Mouse (Mus musculus) heart, embryonic 10.5 days (tissue): Measurements from ENCODE around the gene Chd2. TPM values are rescaled to one million over a fixed set of nuclear protein-coding genes. Genes with fewer than 3 reads are reported as not detected.
A peak's percentile ranks its signal among the peaks of the same experiment; 100 is the strongest.

Experiments used
- DNase-seq: peaks from one replicate; pipeline ENCODE4 v3.0.0-alpha.2; 2017; ENCODE audit warnings: low spot score
- H3K27ac ChIP-seq: fragments of 300-500 bp; sonication (generic); 2 replicates; pipeline ENCODE4 v1.5.1; 2016; ENCODE audit warnings: mild to moderate bottlenecking
- H3K27me3 ChIP-seq: fragments of 300-500 bp; sonication (generic); 2 replicates; pipeline ENCODE4 v1.6.1; 2016; ENCODE audit warnings: mild to moderate bottlenecking; ENCODE audit not compliant: poor library complexity, insufficient read depth, severe bottlenecking
- H3K36me3 ChIP-seq: fragments of 300-500 bp; sonication (generic); 2 replicates; pipeline ENCODE4 v1.6.1; 2016; ENCODE audit warnings: mild to moderate bottlenecking, moderate library complexity
- H3K4me1 ChIP-seq: fragments of 300-500 bp; sonication (generic); 2 replicates; pipeline ENCODE4 v1.6.1; 2016; ENCODE audit warnings: mild to moderate bottlenecking
- H3K4me3 ChIP-seq: fragments of 300-500 bp; sonication (generic); 2 replicates; pipeline ENCODE4 v1.5.1; 2016; ENCODE audit warnings: mild to moderate bottlenecking, moderate library complexity
- H3K9me3 ChIP-seq: fragments of 300-500 bp; sonication (generic); 2 replicates; pipeline ENCODE4 v1.6.1; 2016; ENCODE audit warnings: mild to moderate bottlenecking, moderate library complexity
- WGBS: fragments of 180-500 bp; shearing (Covaris S2); methylation state at CpG from one replicate; pipeline ENCODE4 v1.1.7; 2016; 5-methylcytosine and 5-hydroxymethylcytosine counted together
- polyA plus RNA-seq: library from polyadenylated mRNA; unstranded; fragments of >200 nt; fragmentation: Nextera tagmentation; extraction: Ambion mirVana; gene quantifications from 2 replicates; pipeline ENCODE4 v1.2.1, GENCODE M21; 2016

Chd2 gene
- polyA plus RNA-seq, 1 experiment from 2014 or later = 43.6 TPM

GRCm38 (mm10) chr7:73393307-73394012, 148.2 kb downstream of the Chd2 start:
- no peak overlapping the region for H3K27ac ChIP-seq

GRCm38 (mm10) chr7:73392359-73392758, 149.3 kb downstream of the Chd2 start:
- WGBS = 0% methylated on average over 9 of the region's 9 CpGs
- no peak for DNase-seq
- Histone ChIP-seq H3K27me3 (peaks cover 52% of the 10 kb centered on the region), H3K4me1 (peaks cover 18% of the 10 kb centered on the region), H3K9me3 (no peaks in the 10 kb centered on the region; the same call in 1 of the 2 replicates), H3K4me3 (peak overlapping the region; percentile 66), H3K36me3 (no peaks in the 10 kb centered on the region), H3K27ac (peak overlapping the region; percentile 83)

More at GRCm38 (mm10) chr7:73393307-73394012, 148.2 kb downstream of the Chd2 start:
- Histone ChIP-seq H3K4me3 (peak overlapping the region; percentile 66), H3K9me3 (no peaks in the 10 kb centered on the region; the same call in 1 of the 2 replicates), H3K27me3 (peaks cover 57% of the 10 kb centered on the region), H3K4me1 (peaks cover 26% of the 10 kb centered on the region), H3K36me3 (no peaks in the 10 kb centered on the region)
- no peak for DNase-seq
- WGBS = 46% methylated on average over 9 of the region's 9 CpGs

- peaks cover 18% of the 10 kb centered on the region for H3K4me1 ChIP-seq
Measured at GRCm38 (mm10) chr7:73391518-73392321, 149.9 kb downstream of the Chd2 start.

GRCm38 (mm10) chr7:73391002-73391517, 150.6 kb downstream of the Chd2 start:
- under 1% methylated on average over 30 of the region's 42 CpGs for WGBS
- DNase-seq = peak; percentile 84
- H3K4me3 ChIP-seq = peak overlapping the region; percentile 66
- peaks cover 41% of the 10 kb centered on the region for H3K27me3 ChIP-seq
- H3K4me1 ChIP-seq = peaks cover 18% of the 10 kb centered on the region
- H3K27ac ChIP-seq = peak overlapping the region; percentile 83
- H3K9me3 ChIP-seq = no peaks in the 10 kb centered on the region; the same call in 1 of the 2 replicates
- H3K36me3 ChIP-seq = no peaks in the 10 kb centered on the region

More at GRCm38 (mm10) chr7:73391518-73392321, 149.9 kb downstream of the Chd2 start:
- WGBS = under 1% methylated on average over 39 of the region's 39 CpGs
- Histone ChIP-seq H3K27ac (peak overlapping the region; percentile 83), H3K4me3 (peak overlapping the region; percentile 66), H3K36me3 (no peaks in the 10 kb centered on the region), H3K27me3 (peaks cover 48% of the 10 kb centered on the region), H3K9me3 (no peaks in the 10 kb centered on the region; the same call in 1 of the 2 replicates)
- peak; percentile 77 for DNase-seq

- peak overlapping the region; percentile 83; the same call in 1 of the 2 replicates for H3K27ac ChIP-seq
- H3K27me3 ChIP-seq = peaks cover 36% of the 10 kb centered on the region
- no peaks in the 10 kb centered on the region; the same call in 1 of the 2 replicates for H3K9me3 ChIP-seq
- peaks cover 18% of the 10 kb centered on the region for H3K4me1 ChIP-seq
- peak overlapping the region; percentile 66 for H3K4me3 ChIP-seq
- under 1% methylated on average over 18 of the region's 18 CpGs for WGBS
- DNase-seq = no peak
- no peaks in the 10 kb centered on the region for H3K36me3 ChIP-seq
Measured at GRCm38 (mm10) chr7:73390426-73391001, 151.1 kb downstream of the Chd2 start.

GRCm38 (mm10) chr7:73389871-73390294, 151.7 kb downstream of the Chd2 start:
- H3K27me3 ChIP-seq = peaks cover 40% of the 10 kb centered on the region
- peak overlapping the region; percentile 83; the same call in 1 of the 2 replicates for H3K27ac ChIP-seq
- H3K4me1 ChIP-seq = peaks cover 18% of the 10 kb centered on the region
- H3K36me3 ChIP-seq = no peaks in the 10 kb centered on the region
- DNase-seq = no peak
- WGBS = under 1% methylated on average over 15 of the region's 15 CpGs
- peak overlapping the region; percentile 66 for H3K4me3 ChIP-seq
- no peaks in the 10 kb centered on the region; the same call in 1 of the 2 replicates for H3K9me3 ChIP-seq

- Histone ChIP-seq H3K4me3 (peak overlapping the region; percentile 66), H3K27ac (no peak overlapping the region), H3K9me3 (no peaks in the 10 kb centered on the region), H3K27me3 (peaks cover 41% of the 10 kb centered on the region), H3K36me3 (no peaks in the 10 kb centered on the region), H3K4me1 (peaks cover 18% of the 10 kb centered on the region)
- 6% methylated on average over 9 of the region's 9 CpGs for WGBS
- no peak for DNase-seq
Measured at GRCm38 (mm10) chr7:73389419-73389818, 152.2 kb downstream of the Chd2 start.

GRCm38 (mm10) chr7:73388866-73389265, 152.8 kb downstream of the Chd2 start:
- Histone ChIP-seq H3K36me3 (no peaks in the 10 kb centered on the region), H3K9me3 (no peaks in the 10 kb centered on the region), H3K4me1 (peaks cover 18% of the 10 kb centered on the region), H3K27ac (no peak overlapping the region), H3K4me3 (no peak overlapping the region), H3K27me3 (peaks cover 43% of the 10 kb centered on the region)
- DNase-seq = no peak
- 71% methylated on average over 2 of the region's 2 CpGs for WGBS

GRCm38 (mm10) chr7:73382843-73383242, 158.8 kb downstream of the Chd2 start:
- Histone ChIP-seq H3K9me3 (no peaks in the 10 kb centered on the region), H3K4me3 (no peak overlapping the region), H3K27ac (no peak overlapping the region), H3K27me3 (peaks cover 47% of the 10 kb centered on the region), H3K4me1 (no peaks in the 10 kb centered on the region), H3K36me3 (no peaks in the 10 kb centered on the region)
- WGBS = 79% methylated on average over 7 of the region's 7 CpGs
- no peak for DNase-seq

- H3K27me3 ChIP-seq = peaks cover 83% of the 10 kb centered on the region
- H3K4me3 ChIP-seq = no peak overlapping the region
- WGBS = 76% methylated on average over 6 of the region's 6 CpGs
- H3K36me3 ChIP-seq = no peaks in the 10 kb centered on the region
- no peaks in the 10 kb centered on the region for H3K9me3 ChIP-seq
- H3K27ac ChIP-seq = no peak overlapping the region
- peaks cover 20% of the 10 kb centered on the region for H3K4me1 ChIP-seq
- no peak for DNase-seq
Measured at GRCm38 (mm10) chr7:73378034-73378433, 163.6 kb downstream of the Chd2 start.

GRCm38 (mm10) chr7:73377307-73377706, 164.3 kb downstream of the Chd2 start:
- 60% methylated on average over 12 of the region's 12 CpGs for WGBS
- no peak for DNase-seq
- peaks cover 86% of the 10 kb centered on the region for H3K27me3 ChIP-seq
- H3K27ac ChIP-seq = no peak overlapping the region
- H3K4me3 ChIP-seq = no peak overlapping the region
- H3K36me3 ChIP-seq = no peaks in the 10 kb centered on the region
- peaks cover 24% of the 10 kb centered on the region for H3K4me1 ChIP-seq
- H3K9me3 ChIP-seq = no peaks in the 10 kb centered on the region
